Mouse (Mus musculus) midbrain, embryonic 14.5 days (tissue): ENCODE data around the gene Large2. TPM values are rescaled to one million over a fixed set of nuclear protein-coding genes. Genes with fewer than 3 reads are reported as not detected.
A peak's percentile ranks its signal among the peaks of the same experiment; 100 is the strongest.

Experiments used
- ATAC-seq: fragments of 200-750 bp; cut with Nextera tagmentation; 2 replicates; pipeline ENCODE4 v1.8.0; 2017; ENCODE audit warnings: moderate number of reproducible peaks, moderate library complexity; ENCODE audit not compliant: low FRiP score, low TSS enrichment
- DNase-seq: peaks from one replicate; pipeline ENCODE4 v3.0.0-alpha.2; 2015
- H3K27ac ChIP-seq: fragments of 300-500 bp; sonication (generic); replicated peaks from 2 replicates; pipeline ENCODE4 v1.5.1; 2014; ENCODE audit warnings: mild to moderate bottlenecking, low read depth, low read length, moderate library complexity
- H3K27me3 ChIP-seq: fragments of 300-500 bp; sonication (generic); 2 replicates; pipeline ENCODE4 v1.6.1; 2014; ENCODE audit warnings: low read length, control low read depth, mixed read lengths; ENCODE audit not compliant: control insufficient read depth, insufficient read depth
- H3K36me3 ChIP-seq: fragments of 300-500 bp; sonication (generic); 2 replicates; pipeline ENCODE4 v1.6.1; 2014; ENCODE audit warnings: low read length, control low read depth; ENCODE audit not compliant: control insufficient read depth, insufficient read depth
- H3K4me1 ChIP-seq: fragments of 300-500 bp; sonication (generic); 2 replicates; pipeline ENCODE4 v1.6.1; 2014; ENCODE audit warnings: mild to moderate bottlenecking, antibody characterized with exemption, low read length, control low read depth; ENCODE audit not compliant: control insufficient read depth, insufficient read depth
- H3K4me2 ChIP-seq: fragments of 300-500 bp; sonication (generic); 2 replicates; pipeline ENCODE4 v1.6.1; 2014; ENCODE audit warnings: mild to moderate bottlenecking, low read length, moderate library complexity
- H3K4me3 ChIP-seq: fragments of 300-500 bp; sonication (generic); replicated peaks from 2 replicates; pipeline ENCODE4 v1.5.1; 2014; ENCODE audit warnings: low read depth, low read length
- H3K9ac ChIP-seq: fragments of 300-500 bp; sonication (generic); replicated peaks from 2 replicates; pipeline ENCODE4 v1.6.1; 2014; ENCODE audit warnings: mild to moderate bottlenecking, low read length, moderate library complexity
- H3K9me3 ChIP-seq: fragments of 300-500 bp; sonication (generic); 2 replicates; pipeline ENCODE4 v1.6.1; 2016; ENCODE audit warnings: low read length, control low read depth, mixed read lengths; ENCODE audit not compliant: control insufficient read depth
- WGBS: fragments of 180-500 bp; shearing (Covaris S2); extraction: QIAGEN DNeasy Blood & Tissue Kit; methylation state at CpG from one replicate; pipeline ENCODE4 v1.1.7; 2014; 5-methylcytosine and 5-hydroxymethylcytosine counted together
- polyA plus RNA-seq: library from polyadenylated mRNA; unstranded; fragments of >200 nt; fragmentation: Nextera tagmentation; extraction: Ambion mirVana; gene quantifications from 2 replicates; pipeline ENCODE4 v1.2.1, GENCODE M21; 2014

Large2 gene
- polyA plus RNA-seq, 1 experiment from 2014 or later, result 1.6 TPM

GRCm38 (mm10) chr2:92370375-92370774, 4.3 kb downstream of the Large2 start:
- H3K4me1 ChIP-seq, result peaks cover 32% of the 10 kb centered on the region

GRCm38 (mm10) chr2:92367383-92368029, 7.2 kb downstream of the Large2 start:
- WGBS, result 49% methylated on average over 20 of the region's 20 CpGs
- DNase-seq, result no peak
- H3K4me3 ChIP-seq, result no peak overlapping the region
- H3K9me3 ChIP-seq, result no peaks in the 10 kb centered on the region
- peaks cover 15% of the 10 kb centered on the region; the same call in 1 of the 2 replicates for H3K27me3 ChIP-seq
- no peak overlapping the region for H3K4me2 ChIP-seq
- H3K4me1 ChIP-seq, result peaks cover 23% of the 10 kb centered on the region
- peaks cover 12% of the 10 kb centered on the region for H3K36me3 ChIP-seq
- H3K9ac ChIP-seq, result no peak overlapping the region
- ATAC-seq, result no peak
- no peak overlapping the region for H3K27ac ChIP-seq

More at GRCm38 (mm10) chr2:92370375-92370774, 4.3 kb downstream of the Large2 start:
- H3K27ac ChIP-seq, result no peak overlapping the region
- no peak for DNase-seq
- peaks cover 15% of the 10 kb centered on the region; the same call in 1 of the 2 replicates for H3K27me3 ChIP-seq
- no peaks in the 10 kb centered on the region for H3K36me3 ChIP-seq
- no peak for ATAC-seq
- H3K9ac ChIP-seq, result peak overlapping the region; percentile 39; the same call in 1 of the 2 replicates
- WGBS, result 7% methylated on average over 19 of the region's 19 CpGs
- H3K4me2 ChIP-seq, result peak overlapping the region; percentile 52
- H3K4me3 ChIP-seq, result peak overlapping the region; percentile 27
- H3K9me3 ChIP-seq, result no peaks in the 10 kb centered on the region

GRCm38 (mm10) chr2:92365568-92365967, 9.1 kb downstream of the Large2 start:
- WGBS, result 92% methylated on average over 10 of the region's 10 CpGs
- DNase-seq (no peak), ATAC-seq (no peak)
- H3K27me3 ChIP-seq, result peaks cover 10% of the 10 kb centered on the region; the same call in 1 of the 2 replicates
- H3K9ac ChIP-seq, result no peak overlapping the region
- no peak overlapping the region for H3K4me3 ChIP-seq
- H3K9me3 ChIP-seq, result no peaks in the 10 kb centered on the region
- peaks cover 21% of the 10 kb centered on the region for H3K36me3 ChIP-seq
- peaks cover 3% of the 10 kb centered on the region for H3K4me1 ChIP-seq
- no peak overlapping the region for H3K4me2 ChIP-seq
- no peak overlapping the region for H3K27ac ChIP-seq

- Histone ChIP-seq H3K36me3 (peaks cover 36% of the 10 kb centered on the region), H3K4me3 (no peak overlapping the region), H3K4me1 (no peaks in the 10 kb centered on the region), H3K4me2 (no peak overlapping the region), H3K27me3 (no peaks in the 10 kb centered on the region), H3K9ac (no peak overlapping the region), H3K27ac (no peak overlapping the region), H3K9me3 (no peaks in the 10 kb centered on the region)
- ATAC-seq (no peak), DNase-seq (no peak)
- 92% methylated on average over 4 of the region's 4 CpGs for WGBS
Observed at GRCm38 (mm10) chr2:92364086-92364485, 10.6 kb downstream of the Large2 start.

GRCm38 (mm10) chr2:92362571-92363228, 12.0 kb downstream of the Large2 start:
- ATAC-seq, result no peak
- Histone ChIP-seq H3K36me3 (peaks cover 50% of the 10 kb centered on the region), H3K4me1 (no peaks in the 10 kb centered on the region), H3K9ac (no peak overlapping the region), H3K27ac (no peak overlapping the region), H3K4me2 (no peak overlapping the region), H3K27me3 (no peaks in the 10 kb centered on the region), H3K9me3 (no peaks in the 10 kb centered on the region), H3K4me3 (no peak overlapping the region)
- no peak for DNase-seq
- 96% methylated on average over 6 of the region's 6 CpGs for WGBS

- Histone ChIP-seq H3K36me3 (peaks cover 59% of the 10 kb centered on the region), H3K4me1 (no peaks in the 10 kb centered on the region), H3K4me3 (no peak overlapping the region), H3K9me3 (no peaks in the 10 kb centered on the region), H3K27ac (no peak overlapping the region), H3K9ac (no peak overlapping the region), H3K4me2 (no peak overlapping the region), H3K27me3 (no peaks in the 10 kb centered on the region)
- 83% methylated on average over 8 of the region's 8 CpGs for WGBS
- ATAC-seq (no peak), DNase-seq (no peak)
Observed at GRCm38 (mm10) chr2:92361795-92362194, 12.9 kb downstream of the Large2 start.

- DNase-seq (no peak), ATAC-seq (no peak)
- Histone ChIP-seq H3K27ac (no peak overlapping the region), H3K36me3 (peaks cover 64% of the 10 kb centered on the region), H3K9ac (no peak overlapping the region), H3K4me1 (no peaks in the 10 kb centered on the region), H3K4me3 (no peak overlapping the region), H3K9me3 (no peaks in the 10 kb centered on the region), H3K4me2 (no peak overlapping the region), H3K27me3 (no peaks in the 10 kb centered on the region)
- 19% methylated on average over 12 of the region's 12 CpGs for WGBS
Observed at GRCm38 (mm10) chr2:92360893-92361292, 13.8 kb downstream of the Large2 start.

GRCm38 (mm10) chr2:92360186-92360823, 14.4 kb downstream of the Large2 start:
- no peaks in the 10 kb centered on the region for H3K4me1 ChIP-seq
- ATAC-seq (no peak), DNase-seq (no peak)
- no peak overlapping the region for H3K4me3 ChIP-seq
- WGBS, result 67% methylated on average over 25 of the region's 25 CpGs
- no peak overlapping the region for H3K27ac ChIP-seq
- H3K9ac ChIP-seq, result no peak overlapping the region
- no peaks in the 10 kb centered on the region for H3K9me3 ChIP-seq
- H3K36me3 ChIP-seq, result peaks cover 64% of the 10 kb centered on the region
- no peaks in the 10 kb centered on the region for H3K27me3 ChIP-seq
- no peak overlapping the region for H3K4me2 ChIP-seq
